Mouse (Mus musculus) heart, embryonic 10.5 days (tissue): ENCODE measurements around the gene Cdk11b. TPM values are rescaled to one million over a fixed set of nuclear protein-coding genes. Genes with fewer than 3 reads are reported as not detected.
A peak's percentile ranks its signal among the peaks of the same experiment; 100 is the strongest.
"Not testable (repeated sequence)": the region's sequence is repeated elsewhere in the genome, so short reads cannot be mapped to it uniquely, and the experiment has no call there.

Experiments used
- DNase-seq: peaks from one replicate; pipeline ENCODE4 v3.0.0-alpha.2; 2017; ENCODE audit warnings: low spot score
- H3K27ac ChIP-seq: fragments of 300-500 bp; sonication (generic); 2 replicates; pipeline ENCODE4 v1.5.1; 2016; ENCODE audit warnings: mild to moderate bottlenecking
- H3K27me3 ChIP-seq: fragments of 300-500 bp; sonication (generic); 2 replicates; pipeline ENCODE4 v1.6.1; 2016; ENCODE audit warnings: mild to moderate bottlenecking; ENCODE audit not compliant: poor library complexity, insufficient read depth, severe bottlenecking
- H3K36me3 ChIP-seq: fragments of 300-500 bp; sonication (generic); 2 replicates; pipeline ENCODE4 v1.6.1; 2016; ENCODE audit warnings: mild to moderate bottlenecking, moderate library complexity
- H3K4me1 ChIP-seq: fragments of 300-500 bp; sonication (generic); 2 replicates; pipeline ENCODE4 v1.6.1; 2016; ENCODE audit warnings: mild to moderate bottlenecking
- H3K4me3 ChIP-seq: fragments of 300-500 bp; sonication (generic); 2 replicates; pipeline ENCODE4 v1.5.1; 2016; ENCODE audit warnings: mild to moderate bottlenecking, moderate library complexity
- H3K9me3 ChIP-seq: fragments of 300-500 bp; sonication (generic); 2 replicates; pipeline ENCODE4 v1.6.1; 2016; ENCODE audit warnings: mild to moderate bottlenecking, moderate library complexity
- WGBS: fragments of 180-500 bp; shearing (Covaris S2); methylation state at CpG from one replicate; pipeline ENCODE4 v1.1.7; 2016; 5-methylcytosine and 5-hydroxymethylcytosine counted together
- polyA plus RNA-seq: library from polyadenylated mRNA; unstranded; fragments of >200 nt; fragmentation: Nextera tagmentation; extraction: Ambion mirVana; gene quantifications from 2 replicates; pipeline ENCODE4 v1.2.1, GENCODE M21; 2016

Cdk11b gene
- polyA plus RNA-seq, 1 experiment from 2014 or later: 60.2 TPM

- Histone ChIP-seq H3K27ac (no peak overlapping the region), H3K9me3 (no peaks in the 10 kb centered on the region), H3K4me1 (no peaks in the 10 kb centered on the region), H3K4me3 (no peak overlapping the region), H3K27me3 (no peaks in the 10 kb centered on the region), H3K36me3 (peaks cover 76% of the 10 kb centered on the region)
- 88% methylated on average over 6 of the region's 6 CpGs for WGBS
- DNase-seq: no peak
Measured at GRCm38 (mm10) chr4:155630267-155630666, 5.6 kb downstream of the Cdk11b start.

- Histone ChIP-seq H3K36me3 (peaks cover 91% of the 10 kb centered on the region), H3K4me3 (no peak overlapping the region), H3K9me3 (no peaks in the 10 kb centered on the region), H3K4me1 (no peaks in the 10 kb centered on the region), H3K27ac (no peak overlapping the region), H3K27me3 (no peaks in the 10 kb centered on the region)
- DNase-seq: no peak
Measured at GRCm38 (mm10) chr4:155635766-155636499, 11.3 kb downstream of the Cdk11b start.

- Histone ChIP-seq H3K9me3 (no peaks in the 10 kb centered on the region), H3K4me1 (no peaks in the 10 kb centered on the region), H3K27me3 (no peaks in the 10 kb centered on the region), H3K27ac (no peak overlapping the region), H3K36me3 (peaks cover 85% of the 10 kb centered on the region), H3K4me3 (no peak overlapping the region)
- WGBS: 94% methylated on average over 1 of the region's 1 CpGs
- no peak for DNase-seq
Measured at GRCm38 (mm10) chr4:155643531-155643930, 18.9 kb downstream of the Cdk11b start.

GRCm38 (mm10) chr4:155645308-155645707 lies 20.7 kb downstream of the Cdk11b start, which contains the start of gene Gm10563:
Gene Gm10563 (minus strand): TSS chr4:155645408.
- not testable (repeated sequence) for H3K27ac ChIP-seq, H3K4me3 ChIP-seq, H3K27me3 ChIP-seq, H3K9me3 ChIP-seq, DNase-seq, H3K4me1 ChIP-seq
- WGBS: 93% methylated on average over 2 of the region's 2 CpGs
- H3K36me3 ChIP-seq: peaks cover 89% of the 10 kb centered on the region

GRCm38 (mm10) chr4:155645721-155646120 lies 21.1 kb downstream of the Cdk11b start:
- no peak overlapping the region for H3K27ac ChIP-seq
- H3K27me3 ChIP-seq: 0 out of 2 replicates have a peak, but pooled peaks cover 2% of the 10 kb centered on the region
- H3K4me3 ChIP-seq: no peak overlapping the region
- H3K4me1 ChIP-seq: peaks cover 2% of the 10 kb centered on the region
- WGBS: 89% methylated on average over 5 of the region's 5 CpGs
- no peaks in the 10 kb centered on the region for H3K9me3 ChIP-seq
- no peak for DNase-seq
- H3K36me3 ChIP-seq: peaks cover 89% of the 10 kb centered on the region

- peaks cover 32% of the 10 kb centered on the region for H3K27me3 ChIP-seq
- 91% methylated on average over 11 of the region's 11 CpGs for whole genome bisulfite sequencing
- H3K36me3 ChIP-seq: peaks cover 64% of the 10 kb centered on the region
- DNase-seq: no peak
- no peaks in the 10 kb centered on the region for H3K9me3 ChIP-seq
- no peak overlapping the region for H3K27ac ChIP-seq
- peaks cover 39% of the 10 kb centered on the region for H3K4me1 ChIP-seq
- H3K4me3 ChIP-seq: no peak overlapping the region
Measured at GRCm38 (mm10) chr4:155649355-155649754, 24.7 kb downstream of the Cdk11b start.

GRCm38 (mm10) chr4:155651553-155652269 lies 27.1 kb downstream of the Cdk11b start:
- Histone ChIP-seq H3K27me3 (peaks cover 56% of the 10 kb centered on the region), H3K9me3 (no peaks in the 10 kb centered on the region), H3K36me3 (peaks cover 59% of the 10 kb centered on the region), H3K27ac (peak overlapping the region; percentile 89), H3K4me3 (peak overlapping the region; percentile 72), H3K4me1 (peaks cover 51% of the 10 kb centered on the region)
- 48% methylated on average over 15 of the region's 15 CpGs for WGBS
- peak; percentile 92 for DNase-seq

GRCm38 (mm10) chr4:155652283-155653085 lies 27.8 kb downstream of the Cdk11b start:
- peak overlapping the region; percentile 89 for H3K27ac ChIP-seq
- peaks cover 63% of the 10 kb centered on the region for H3K27me3 ChIP-seq
- no peak for DNase-seq
- 23% methylated on average over 36 of the region's 36 CpGs for whole genome bisulfite sequencing
- H3K9me3 ChIP-seq: no peaks in the 10 kb centered on the region
- H3K4me3 ChIP-seq: peak overlapping the region; percentile 72
- peaks cover 60% of the 10 kb centered on the region for H3K36me3 ChIP-seq
- H3K4me1 ChIP-seq: peaks cover 51% of the 10 kb centered on the region

- Histone ChIP-seq H3K36me3 (peaks cover 59% of the 10 kb centered on the region), H3K4me3 (peak within 1 kb of the TSS; percentile 72), H3K27ac (peak within 1 kb of the TSS; percentile 89), H3K9me3 (no peaks in the 10 kb centered on the region), H3K4me1 (peaks cover 54% of the 10 kb centered on the region), H3K27me3 (peaks cover 65% of the 10 kb centered on the region)
- WGBS: under 1% methylated on average over 33 of the region's 33 CpGs
- DNase-seq: peak; percentile 83
Measured at GRCm38 (mm10) chr4:155653086-155653450, 28.4 kb downstream of the Cdk11b start, which contains the start of gene Mmp23. Gene Mmp23 (minus strand): TSS chr4:155653384.

GRCm38 (mm10) chr4:155653451-155654182 lies 29.0 kb downstream of the Cdk11b start:
- Histone ChIP-seq H3K27ac (peak overlapping the region; percentile 89), H3K36me3 (peaks cover 56% of the 10 kb centered on the region), H3K4me3 (peak overlapping the region; percentile 72), H3K27me3 (peaks cover 65% of the 10 kb centered on the region), H3K9me3 (no peaks in the 10 kb centered on the region), H3K4me1 (peaks cover 54% of the 10 kb centered on the region)
- 1% methylated on average over 31 of the region's 31 CpGs for WGBS
- DNase-seq: no peak

- 2% methylated on average over 6 of the region's 6 CpGs for WGBS
- H3K36me3 ChIP-seq: peaks cover 54% of the 10 kb centered on the region
Measured at GRCm38 (mm10) chr4:155654183-155654455, 29.5 kb downstream of the Cdk11b start.

GRCm38 (mm10) chr4:155654456-155655298 lies 30.0 kb downstream of the Cdk11b start:
- Histone ChIP-seq H3K9me3 (no peaks in the 10 kb centered on the region), H3K4me1 (peaks cover 62% of the 10 kb centered on the region), H3K36me3 (peaks cover 52% of the 10 kb centered on the region), H3K4me3 (peak overlapping the region; percentile 72), H3K27me3 (peaks cover 68% of the 10 kb centered on the region), H3K27ac (peak overlapping the region; percentile 89)
- under 1% methylated on average over 52 of the region's 52 CpGs for WGBS
- DNase-seq: peak; percentile 86

More at GRCm38 (mm10) chr4:155654183-155654455, 29.5 kb downstream of the Cdk11b start:
- Histone ChIP-seq H3K27ac (peak overlapping the region; percentile 89), H3K9me3 (no peaks in the 10 kb centered on the region), H3K4me1 (peaks cover 57% of the 10 kb centered on the region), H3K4me3 (peak overlapping the region; percentile 72), H3K27me3 (peaks cover 68% of the 10 kb centered on the region)
- no peak for DNase-seq
